Mouse (Mus musculus): ENCODE data around the gene Borcs8. TPM values are rescaled to one million over a fixed set of nuclear protein-coding genes. Genes with fewer than 3 reads are reported as not detected.

Borcs8 gene
- polyA plus RNA-seq, 2 experiments from 2014 or later, result 76.8 to 91.1 TPM

- ATAC-seq, result no peak
Measured at GRCm38 (mm10) chr8:70134931-70135330, 4.4 kb upstream of the Borcs8 start.

- no peak for ATAC-seq
Measured at GRCm38 (mm10) chr8:70136591-70136990, 2.7 kb upstream of the Borcs8 start.

- no peak for ATAC-seq
Measured at GRCm38 (mm10) chr8:70137890-70138289, 1.4 kb upstream of the Borcs8 start.

GRCm38 (mm10) chr8:70139981-70140380 is 682 bp downstream of the Borcs8 start:
- ATAC-seq, result no peak

GRCm38 (mm10) chr8:70147678-70148607 is 8.6 kb downstream of the Borcs8 start:
- ATAC-seq, result no peak

- no peak for ATAC-seq
Measured at GRCm38 (mm10) chr8:70150158-70150557, 10.9 kb downstream of the Borcs8 start.

GRCm38 (mm10) chr8:70152537-70153257 is 13.4 kb downstream of the Borcs8 start:
- ATAC-seq, result peak; percentile 94

- ATAC-seq, result no peak
Measured at GRCm38 (mm10) chr8:70157240-70157800, 18.0 kb downstream of the Borcs8 start.

GRCm38 (mm10) chr8:70158069-70158853 is 19.0 kb downstream of the Borcs8 start:
- peak; percentile 76 for ATAC-seq

GRCm38 (mm10) chr8:70159211-70159610 is 19.9 kb downstream of the Borcs8 start:
- no peak for ATAC-seq

GRCm38 (mm10) chr8:70160015-70160414 is 20.7 kb downstream of the Borcs8 start:
- ATAC-seq, result peak; percentile 58

GRCm38 (mm10) chr8:70163316-70163715 is 24.0 kb downstream of the Borcs8 start:
- ATAC-seq, result no peak

- peak; percentile 89 for ATAC-seq
Measured at GRCm38 (mm10) chr8:70166504-70167110, 27.3 kb downstream of the Borcs8 start.

GRCm38 (mm10) chr8:70170116-70170515 is 30.8 kb downstream of the Borcs8 start:
- ATAC-seq, result no peak

- ATAC-seq, result no peak
Measured at GRCm38 (mm10) chr8:70170748-70171147, 31.4 kb downstream of the Borcs8 start.

- no peak for ATAC-seq
Measured at GRCm38 (mm10) chr8:70171240-70171639, 31.9 kb downstream of the Borcs8 start.

- ATAC-seq, result peak; percentile 100
Measured at GRCm38 (mm10) chr8:70172043-70172681, 32.9 kb downstream of the Borcs8 start, which contains the start of gene Tmem161a. TSS of gene Tmem161a (plus strand) at chr8:70172356.

- ATAC-seq, result no peak
Measured at GRCm38 (mm10) chr8:70173320-70173719, 34.0 kb downstream of the Borcs8 start.

- no peak for ATAC-seq
Measured at GRCm38 (mm10) chr8:70174079-70174478, 34.8 kb downstream of the Borcs8 start.

- no peak for ATAC-seq
Measured at GRCm38 (mm10) chr8:70178231-70178630, 38.9 kb downstream of the Borcs8 start.

- ATAC-seq, result peak; percentile 34
Measured at GRCm38 (mm10) chr8:70179082-70179481, 39.8 kb downstream of the Borcs8 start.
